Mouse (Mus musculus): Measurements from ENCODE around the gene Trio. TPM values are rescaled to one million over a fixed set of nuclear protein-coding genes. Genes with fewer than 3 reads are reported as not detected.

Gene Trio
- total and polyA plus RNA-seq, 2 experiments from 2014 or later: 19.9 to 197 TPM

- Histone ChIP-seq H3K4me1 (ENCODE audit: insufficient read depth, low read length) (no peaks in the 10 kb centered on the region), H3K4me3 (ENCODE audit: low read length) (no peak overlapping the region), H3K4me2 (ENCODE audit: low read depth, low read length) (no peak overlapping the region), H3K36me3 (ENCODE audit: insufficient read depth, low read length) (no peaks in the 10 kb centered on the region; the same call in 1 of the 2 replicates), H3K27me3 (ENCODE audit: insufficient read depth, low read length) (no peaks in the 10 kb centered on the region), H3K9ac (replicated peaks; ENCODE audit: low read length) (no peak overlapping the region), H3K27ac (no peak overlapping the region), H3K9me3 (ENCODE audit: low read length) (no peaks in the 10 kb centered on the region)
- DNase-seq (ENCODE audit: low spot score) (no peak), ATAC-seq (peak; percentile 46; the same call in 1 of the 2 replicates)
- TF ChIP-seq CTCF (IDR thresholded peaks at IDR 0.05; ENCODE audit: low read depth): no peak
- WGBS: 47% methylated on average over 5 of the region's 5 CpGs
Observed at GRCm38 (mm10) chr15:27907649-27908048, 118.0 kb downstream of the Trio start.

DNA sequence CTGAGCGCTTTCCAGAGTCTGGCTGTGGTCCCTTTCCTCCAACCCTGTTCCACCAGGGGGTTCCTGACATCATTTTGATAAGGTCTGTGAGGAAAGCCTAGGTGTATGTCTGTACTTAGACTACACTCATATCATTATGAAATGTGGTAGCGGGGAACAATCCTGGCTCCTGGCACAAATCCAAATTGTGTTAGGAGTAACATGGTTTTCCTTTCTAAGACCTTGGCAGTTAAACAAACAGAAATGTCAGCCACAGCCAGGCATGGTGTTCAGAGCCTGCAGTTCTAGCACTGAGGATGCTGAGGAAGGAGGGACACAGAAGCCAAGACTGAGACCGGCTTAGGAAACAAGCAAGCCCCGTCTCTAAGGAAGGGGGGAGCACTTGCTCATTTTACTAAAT, 119.2 kb downstream of the Trio start:
- Histone ChIP-seq H3K4me2 (ENCODE audit: low read depth, low read length) (no peak overlapping the region), H3K27ac (no peak overlapping the region), H3K9ac (replicated peaks; ENCODE audit: low read length) (no peak overlapping the region), H3K36me3 (ENCODE audit: insufficient read depth, low read length) (no peaks in the 10 kb centered on the region; the same call in 1 of the 2 replicates), H3K9me3 (ENCODE audit: low read length) (no peaks in the 10 kb centered on the region), H3K4me3 (ENCODE audit: low read length) (no peak overlapping the region), H3K4me1 (ENCODE audit: insufficient read depth, low read length) (no peaks in the 10 kb centered on the region), H3K27me3 (ENCODE audit: insufficient read depth, low read length) (no peaks in the 10 kb centered on the region)
- TF ChIP-seq CTCF (IDR thresholded peaks at IDR 0.05; ENCODE audit: low read depth): no peak
- ATAC-seq: no peak
- DNase-seq (ENCODE audit: low spot score): peak; percentile 52
- 32% methylated on average over 4 of the region's 4 CpGs for WGBS

- Histone ChIP-seq H3K36me3 (ENCODE audit: insufficient read depth, low read length) (no peaks in the 10 kb centered on the region; the same call in 1 of the 2 replicates), H3K9me3 (ENCODE audit: low read length) (no peaks in the 10 kb centered on the region), H3K27ac (no peak overlapping the region), H3K4me2 (ENCODE audit: low read depth, low read length) (no peak overlapping the region), H3K4me3 (ENCODE audit: low read length) (no peak overlapping the region), H3K4me1 (ENCODE audit: insufficient read depth, low read length) (no peaks in the 10 kb centered on the region), H3K9ac (replicated peaks; ENCODE audit: low read length) (no peak overlapping the region), H3K27me3 (ENCODE audit: insufficient read depth, low read length) (no peaks in the 10 kb centered on the region)
- WGBS: 64% methylated on average over 6 of the region's 6 CpGs
- DNase-seq (ENCODE audit: low spot score): peak; percentile 80
- peak; percentile 44; the same call in 1 of the 2 replicates for ATAC-seq
- peak; percentile 83 for TF ChIP-seq CTCF (IDR thresholded peaks at IDR 0.05; ENCODE audit: low read depth)
Observed at GRCm38 (mm10) chr15:27905341-27905740, 120.3 kb downstream of the Trio start.

GRCm38 (mm10) chr15:27904346-27905005, 121.2 kb downstream of the Trio start:
- TF ChIP-seq CTCF (IDR thresholded peaks at IDR 0.05; ENCODE audit: low read depth): no peak
- Histone ChIP-seq H3K27me3 (ENCODE audit: insufficient read depth, low read length) (no peaks in the 10 kb centered on the region), H3K4me1 (ENCODE audit: insufficient read depth, low read length) (no peaks in the 10 kb centered on the region), H3K4me3 (ENCODE audit: low read length) (no peak overlapping the region), H3K4me2 (ENCODE audit: low read depth, low read length) (no peak overlapping the region), H3K9me3 (ENCODE audit: low read length) (no peaks in the 10 kb centered on the region), H3K27ac (no peak overlapping the region), H3K36me3 (ENCODE audit: insufficient read depth, low read length) (no peaks in the 10 kb centered on the region; the same call in 1 of the 2 replicates), H3K9ac (replicated peaks; ENCODE audit: low read length) (no peak overlapping the region)
- ATAC-seq (no peak), DNase-seq (ENCODE audit: low spot score) (no peak)
- WGBS: 70% methylated on average over 16 of the region's 16 CpGs

- no peaks in the 10 kb centered on the region for H3K27me3 ChIP-seq (ENCODE audit: insufficient read depth, low read length)
- H3K4me3 ChIP-seq (ENCODE audit: low read length): no peak overlapping the region
- DNase-seq (ENCODE audit: low spot score) (no peak), ATAC-seq (no peak)
- no peaks in the 10 kb centered on the region for H3K9me3 ChIP-seq (ENCODE audit: low read length)
- no peak overlapping the region for H3K4me2 ChIP-seq (ENCODE audit: low read depth, low read length)
- no peak for TF ChIP-seq CTCF (IDR thresholded peaks at IDR 0.05; ENCODE audit: low read depth)
- peaks cover 8% of the 10 kb centered on the region; the same call in 1 of the 2 replicates for H3K36me3 ChIP-seq (ENCODE audit: insufficient read depth, low read length)
- WGBS: 83% methylated on average over 15 of the region's 15 CpGs
- no peak overlapping the region for H3K27ac ChIP-seq
- no peak overlapping the region for H3K9ac ChIP-seq (replicated peaks; ENCODE audit: low read length)
- H3K4me1 ChIP-seq (ENCODE audit: insufficient read depth, low read length): no peaks in the 10 kb centered on the region
Observed at GRCm38 (mm10) chr15:27901200-27901599, 124.4 kb downstream of the Trio start.

GRCm38 (mm10) chr15:27898795-27899406, 126.7 kb downstream of the Trio start:
- ATAC-seq (no peak), DNase-seq (ENCODE audit: low spot score) (no peak)
- no peak overlapping the region for H3K9ac ChIP-seq (replicated peaks; ENCODE audit: low read length)
- 83% methylated on average over 6 of the region's 6 CpGs for WGBS
- H3K4me2 ChIP-seq (ENCODE audit: low read depth, low read length): no peak overlapping the region
- no peak overlapping the region for H3K27ac ChIP-seq
- H3K4me3 ChIP-seq (ENCODE audit: low read length): no peak overlapping the region
- TF ChIP-seq CTCF (IDR thresholded peaks at IDR 0.05; ENCODE audit: low read depth): no peak
- peaks cover 8% of the 10 kb centered on the region; the same call in 1 of the 2 replicates for H3K36me3 ChIP-seq (ENCODE audit: insufficient read depth, low read length)
- H3K9me3 ChIP-seq (ENCODE audit: low read length): no peaks in the 10 kb centered on the region
- H3K27me3 ChIP-seq (ENCODE audit: insufficient read depth, low read length): no peaks in the 10 kb centered on the region
- no peaks in the 10 kb centered on the region for H3K4me1 ChIP-seq (ENCODE audit: insufficient read depth, low read length)

- no peak overlapping the region for H3K4me3 ChIP-seq (ENCODE audit: low read length)
- H3K4me1 ChIP-seq (ENCODE audit: insufficient read depth, low read length): 0 out of 2 replicates have a peak, but pooled peaks cover 6% of the 10 kb centered on the region
- no peak for ATAC-seq
- no peak for TF ChIP-seq CTCF (IDR thresholded peaks at IDR 0.05; ENCODE audit: low read depth)
- 64% methylated on average over 12 of the region's 12 CpGs for WGBS
- peaks cover 22% of the 10 kb centered on the region; the same call in 1 of the 2 replicates for H3K36me3 ChIP-seq (ENCODE audit: insufficient read depth, low read length)
- no peaks in the 10 kb centered on the region for H3K9me3 ChIP-seq (ENCODE audit: low read length)
- H3K27ac ChIP-seq: no peak overlapping the region
- DNase-seq (ENCODE audit: low spot score): no peak
- H3K4me2 ChIP-seq (ENCODE audit: low read depth, low read length): no peak overlapping the region
- no peaks in the 10 kb centered on the region for H3K27me3 ChIP-seq (ENCODE audit: insufficient read depth, low read length)
- H3K9ac ChIP-seq (replicated peaks; ENCODE audit: low read length): no peak overlapping the region
Observed at GRCm38 (mm10) chr15:27894112-27894511, 131.5 kb downstream of the Trio start.

All from hindbrain, postnatal 0 days (tissue).